Comparison of ENCODE assay signal across 10 mouse cellular contexts in the genomic region with DNA sequence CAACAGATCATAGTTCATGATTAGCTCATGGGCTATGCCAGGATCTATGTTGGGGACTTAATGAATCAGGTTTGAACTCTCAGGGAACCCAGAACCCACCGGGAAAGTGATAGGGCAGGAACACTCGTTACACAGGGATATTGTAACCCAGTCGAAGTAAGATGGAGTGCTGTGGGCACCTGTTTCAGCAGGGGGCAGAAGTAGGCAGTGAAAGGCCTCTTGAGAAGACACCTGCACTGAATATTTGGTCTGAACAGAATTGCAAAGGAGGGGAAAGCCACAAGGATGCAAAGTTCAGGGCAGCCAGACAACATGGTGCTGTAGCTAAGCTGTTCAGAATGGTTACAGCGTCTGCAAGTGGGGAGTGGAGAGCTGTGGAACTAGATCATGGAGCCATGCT.
DNase-seq lines count a peak whose midpoint lies in the region; ATAC-seq and TF ChIP-seq lines count a peak whose summit lies in the region.
"Had no signal": no experiment of that assay in that cellular context is flagged by ENCODE, and none has a peak within 500 bp of the region (broad histone marks: within the 10 kb centered on the region; RNA-seq: fewer than 3 reads in every experiment).

No protein-coding gene starts in this region.

- no peak for ATAC-seq in hindbrain, postnatal 0 days
- ATAC-seq in hindbrain, embryonic 12.5 days (ENCODE audit: low FRiP score) = no peak
- 0 out of 2 replicates have a peak, but pooled peaks have one; percentile 37 for ATAC-seq in kidney, postnatal 0 days (replicated peaks; ENCODE audit: low FRiP score, low read depth)

- no peak overlapping the region for H3K4me2 ChIP-seq in hindbrain, postnatal 0 days (ENCODE audit: low read depth, low read length)
- H3K4me2 ChIP-seq in hindbrain, embryonic 12.5 days (replicated peaks) = no peak overlapping the region
- no peak overlapping the region for H3K4me2 ChIP-seq in kidney, postnatal 0 days (ENCODE audit: low read length)

- H3K9ac ChIP-seq in hindbrain, postnatal 0 days (replicated peaks; ENCODE audit: low read length) = no peak overlapping the region
- H3K9ac ChIP-seq in hindbrain, embryonic 12.5 days = no peak overlapping the region
- no peak overlapping the region for H3K9ac ChIP-seq in kidney, postnatal 0 days (ENCODE audit: low read depth, low read length)

- H3K4me1 ChIP-seq in hindbrain, postnatal 0 days (ENCODE audit: insufficient read depth, low read length) = no peaks in the 10 kb centered on the region
- peaks cover 6% of the 10 kb centered on the region for H3K4me1 ChIP-seq in hindbrain, embryonic 12.5 days
- 0 out of 2 replicates have a peak, but pooled peaks cover 4% of the 10 kb centered on the region for H3K4me1 ChIP-seq in kidney, postnatal 0 days (replicated peaks; ENCODE audit: insufficient read depth, low read length)
- H3K4me1 ChIP-seq in lung, adult 2 months (ENCODE audit: control insufficient read depth, insufficient read depth, low read length) = no peaks in the 10 kb centered on the region

- H3K27me3 ChIP-seq in hindbrain, postnatal 0 days (ENCODE audit: insufficient read depth, low read length) = no peaks in the 10 kb centered on the region
- H3K27me3 ChIP-seq in hindbrain, embryonic 12.5 days = no peaks in the 10 kb centered on the region
- H3K27me3 ChIP-seq in kidney, postnatal 0 days (ENCODE audit: insufficient read depth, low read length) = no peaks in the 10 kb centered on the region

- no peaks in the 10 kb centered on the region for H3K9me3 ChIP-seq in hindbrain, postnatal 0 days (ENCODE audit: low read length)
- H3K9me3 ChIP-seq in hindbrain, embryonic 12.5 days (replicated peaks) = no peaks in the 10 kb centered on the region
- no peaks in the 10 kb centered on the region for H3K9me3 ChIP-seq in kidney, postnatal 0 days (replicated peaks; ENCODE audit: low read length)

- 70% methylated on average over 4 of the region's 4 CpGs for WGBS in hindbrain, postnatal 0 days
- 68% methylated on average over 4 of the region's 4 CpGs for WGBS in hindbrain, embryonic 12.5 days
- WGBS in kidney, postnatal 0 days = 37% methylated on average over 4 of the region's 4 CpGs
- 51% methylated on average over 4 of the region's 4 CpGs for WGBS in lung, adult 2 months

- H3K4me3 ChIP-seq in hindbrain, postnatal 0 days (ENCODE audit: low read length) = no peak overlapping the region
- no peak overlapping the region for H3K4me3 ChIP-seq in hindbrain, embryonic 12.5 days
- H3K4me3 ChIP-seq in kidney, postnatal 0 days (replicated peaks; ENCODE audit: low read depth, low read length) = no peak overlapping the region
- H3K4me3 ChIP-seq in lung, adult 2 months (replicated peaks; ENCODE audit: extremely low read depth, low read depth, low read length) = no peak overlapping the region

- peak; percentile 35 for DNase-seq in adrenal gland, postnatal 14 days
- no peak for DNase-seq in adrenal gland, postnatal 25 days
- no peak for DNase-seq in hindbrain, postnatal 0 days (ENCODE audit: low spot score)
- peak; percentile 19 for DNase-seq in brain, adult 2 months (ENCODE audit: low read depth, low spot score)
- no peak for DNase-seq in kidney, postnatal 0 days (ENCODE audit: low spot score)
- no peak for DNase-seq in cerebellum, postnatal 4 days (ENCODE audit: low spot score in 2 of 2)
- DNase-seq in lung, adult 2 months = no peak
- DNase-seq: cerebellum, adult 11 months had no signal

- no peaks in the 10 kb centered on the region for H3K36me3 ChIP-seq in hindbrain, postnatal 0 days (ENCODE audit: insufficient read depth, low read length)
- H3K36me3 ChIP-seq in hindbrain, embryonic 12.5 days = no peaks in the 10 kb centered on the region
- no peaks in the 10 kb centered on the region for H3K36me3 ChIP-seq in kidney, postnatal 0 days (ENCODE audit: insufficient read depth, low read length)
- H3K36me3 ChIP-seq: G1E had no signal

- no peak for TF ChIP-seq POLR2A in lung, adult 2 months (IDR thresholded peaks at IDR 0.05; ENCODE audit: borderline replicate concordance, extremely low read depth, low read depth, low read length)

- H3K27ac ChIP-seq in hindbrain, postnatal 0 days = no peak overlapping the region
- no peak overlapping the region for H3K27ac ChIP-seq in hindbrain, embryonic 12.5 days
- no peak overlapping the region for H3K27ac ChIP-seq in kidney, postnatal 0 days

- TF ChIP-seq CTCF in hindbrain, postnatal 0 days (IDR thresholded peaks at IDR 0.05; ENCODE audit: low read depth) = peak; percentile 28
- peak; percentile 62 for TF ChIP-seq CTCF in kidney, postnatal 0 days (IDR thresholded peaks at IDR 0.05; ENCODE audit: low read depth)
- TF ChIP-seq CTCF in lung, adult 2 months (IDR thresholded peaks at IDR 0.05; ENCODE audit: insufficient read depth, low read length) = no peak

Comparison
In these comparisons a context has a peak if more than half of its experiments do, and no peak if none do; other contexts are left out.
1. DNase-seq: peak in adrenal gland, postnatal 14 days (single experiment) and brain, adult 2 months (single experiment); none in adrenal gland, postnatal 25 days (single experiment), hindbrain, postnatal 0 days (single experiment), kidney, postnatal 0 days (single experiment), cerebellum, postnatal 4 days (0 of 2) and lung, adult 2 months (single experiment).